Mouse (Mus musculus) midbrain, postnatal 0 days (tissue): ENCODE measurements around the gene Snd1. TPM values are rescaled to one million over a fixed set of nuclear protein-coding genes. Genes with fewer than 3 reads are reported as not detected.

Experiments
- ATAC-seq: fragments of 200-750 bp; cut with Nextera tagmentation; 2 replicates; pipeline ENCODE4 v1.8.0; 2017; ENCODE audit warnings: moderate number of reproducible peaks, mild to moderate bottlenecking, moderate TSS enrichment, moderate library complexity; ENCODE audit not compliant: low FRiP score
- DNase-seq: peaks from one replicate; pipeline ENCODE4 v3.0.0-alpha.2; 2015; ENCODE audit warnings: low spot score
- H3K27ac ChIP-seq: fragments of 300-500 bp; sonication (generic); 2 replicates; pipeline ENCODE4 v1.5.1; 2014; ENCODE audit warnings: low read depth, mild to moderate bottlenecking, low read length, mixed read lengths
- H3K27me3 ChIP-seq: fragments of 300-500 bp; sonication (generic); 2 replicates; pipeline ENCODE4 v1.6.1; 2014; ENCODE audit warnings: low read length, control low read depth, mixed read lengths; ENCODE audit not compliant: insufficient read depth
- H3K36me3 ChIP-seq: fragments of 300-500 bp; sonication (generic); 2 replicates; pipeline ENCODE4 v1.6.1; 2014; ENCODE audit warnings: low read length, control low read depth, mixed read lengths; ENCODE audit not compliant: insufficient read depth
- H3K4me1 ChIP-seq: fragments of 300-500 bp; sonication (generic); 2 replicates; pipeline ENCODE4 v1.6.1; 2014; ENCODE audit warnings: mild to moderate bottlenecking, control low read depth, antibody characterized with exemption, low read length, mixed read lengths; ENCODE audit not compliant: insufficient read depth
- H3K4me2 ChIP-seq: fragments of 300-500 bp; sonication (generic); 2 replicates; pipeline ENCODE4 v1.6.1; 2014; ENCODE audit warnings: low read depth, mild to moderate bottlenecking, low read length, mixed read lengths; ENCODE audit not compliant: poor library complexity, severe bottlenecking
- H3K4me3 ChIP-seq: fragments of 300-500 bp; sonication (generic); 2 replicates; pipeline ENCODE4 v1.5.1; 2014; ENCODE audit warnings: low read depth, mild to moderate bottlenecking, low read length, moderate library complexity
- H3K9ac ChIP-seq: fragments of 300-500 bp; sonication (generic); replicated peaks from 2 replicates; pipeline ENCODE4 v1.6.1; 2014; ENCODE audit warnings: mild to moderate bottlenecking, low read length, moderate library complexity, mixed read lengths; ENCODE audit not compliant: poor library complexity, severe bottlenecking
- H3K9me3 ChIP-seq: fragments of 300-500 bp; sonication (generic); 2 replicates; pipeline ENCODE4 v1.6.1; 2016; ENCODE audit warnings: low read length, control low read depth
- CTCF ChIP-seq: IDR thresholded peaks from 2 replicates; pipeline ENCODE4 v1.5.1; 2016; ENCODE audit warnings: antibody characterized with exemption, mild to moderate bottlenecking
- WGBS: fragments of 180-500 bp; shearing (Covaris S2); extraction: QIAGEN DNeasy Blood & Tissue Kit; methylation state at CpG from one replicate; pipeline ENCODE4 v1.1.7; 2014; 5-methylcytosine and 5-hydroxymethylcytosine counted together
- polyA plus RNA-seq: library from polyadenylated mRNA; unstranded; fragments of >200 nt; fragmentation: Nextera tagmentation; extraction: Ambion mirVana; gene quantifications from 2 replicates; pipeline ENCODE4 v1.2.1, GENCODE M21; 2015
- total RNA-seq: library from RNA; depleted of rRNA; stranded (reverse); fragments of >200 nt; gene quantifications from 2 replicates; pipeline ENCODE4 v1.2.3, GENCODE M21; 2014

Gene Snd1
- total and polyA plus RNA-seq, 2 experiments from 2014 or later = 70.6 to 81.1 TPM

GRCm38 (mm10) chr6:28486905-28487304 is 12.0 kb downstream of the Snd1 start:
- WGBS = 93% methylated on average over 7 of the region's 7 CpGs
- no peak for TF ChIP-seq CTCF

DNA sequence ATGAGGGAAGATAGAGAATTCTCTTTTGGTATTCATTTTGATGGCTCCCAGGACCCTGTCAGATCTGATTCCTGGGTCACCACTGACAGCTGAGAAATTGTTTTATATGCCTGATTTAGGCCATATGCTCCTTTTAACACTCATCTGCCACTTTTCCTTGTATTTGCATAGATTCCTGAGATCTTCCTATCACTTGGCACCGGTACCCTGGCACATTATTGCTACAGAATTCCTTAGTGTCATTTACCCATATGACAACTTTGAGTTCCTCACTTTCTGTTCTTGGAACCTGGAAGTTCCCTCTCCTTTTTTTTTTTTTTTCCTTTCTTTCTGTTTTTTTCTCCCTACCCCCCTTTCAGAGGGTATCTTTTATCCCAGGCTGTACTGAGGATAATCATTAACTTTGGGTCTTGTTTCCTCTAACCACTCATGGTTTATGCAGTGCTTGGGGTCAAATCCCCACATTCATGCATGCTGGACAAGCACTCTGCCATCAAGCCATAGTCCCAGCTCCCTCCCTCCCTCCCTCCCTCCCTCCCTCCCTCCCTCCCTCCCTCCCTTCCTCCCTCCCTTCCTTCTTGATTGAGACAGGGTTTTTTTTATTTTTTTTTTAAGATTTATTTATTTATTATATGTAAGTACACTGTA is 13.4 kb downstream of the Snd1 start:
- TF ChIP-seq CTCF = no peak
- Histone ChIP-seq H3K9ac (no peak overlapping the region), H3K27ac (no peak overlapping the region), H3K27me3 (no peaks in the 10 kb centered on the region), H3K4me2 (no peak overlapping the region), H3K4me3 (no peak overlapping the region), H3K9me3 (no peaks in the 10 kb centered on the region), H3K36me3 (no peaks in the 10 kb centered on the region), H3K4me1 (no peaks in the 10 kb centered on the region)
- ATAC-seq = no peak
- 93% methylated on average over 1 of the region's 1 CpGs for WGBS
- no peak for DNase-seq

More at GRCm38 (mm10) chr6:28486905-28487304, 12.0 kb downstream of the Snd1 start:
- no peaks in the 10 kb centered on the region for H3K36me3 ChIP-seq
- no peak overlapping the region for H3K4me2 ChIP-seq
- DNase-seq (no peak), ATAC-seq (no peak)
- H3K27ac ChIP-seq = no peak overlapping the region
- no peak overlapping the region for H3K9ac ChIP-seq
- H3K4me3 ChIP-seq = no peak overlapping the region
- H3K4me1 ChIP-seq = no peaks in the 10 kb centered on the region
- H3K9me3 ChIP-seq = no peaks in the 10 kb centered on the region
- no peaks in the 10 kb centered on the region for H3K27me3 ChIP-seq

GRCm38 (mm10) chr6:28490612-28491011 is 15.7 kb downstream of the Snd1 start:
- Histone ChIP-seq H3K9me3 (no peaks in the 10 kb centered on the region), H3K4me2 (no peak overlapping the region), H3K27ac (no peak overlapping the region), H3K36me3 (no peaks in the 10 kb centered on the region), H3K4me3 (no peak overlapping the region), H3K27me3 (no peaks in the 10 kb centered on the region), H3K4me1 (no peaks in the 10 kb centered on the region), H3K9ac (no peak overlapping the region)
- ATAC-seq = no peak
- WGBS = 85% methylated on average over 5 of the region's 5 CpGs
- no peak for DNase-seq
- TF ChIP-seq CTCF = no peak

DNA sequence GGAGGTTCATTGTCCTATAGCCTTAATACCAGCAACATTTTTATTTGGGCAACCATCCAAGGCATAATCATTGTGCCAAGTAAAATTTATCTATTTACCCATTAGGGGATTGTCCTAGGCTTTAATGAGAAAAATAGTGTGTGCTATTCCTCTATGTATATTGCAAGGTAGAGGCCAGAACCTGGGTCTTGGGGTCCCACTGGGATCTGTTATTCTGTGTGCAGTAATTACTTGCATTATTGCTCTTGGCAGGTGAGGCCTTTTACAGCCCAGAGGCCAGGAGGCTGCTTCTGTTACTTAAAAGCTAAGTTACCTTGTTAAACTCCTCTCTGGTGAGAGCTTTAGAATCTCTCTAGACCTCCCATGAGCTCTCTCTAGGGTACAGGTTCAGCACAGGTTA is 16.3 kb downstream of the Snd1 start:
- Histone ChIP-seq H3K9me3 (no peaks in the 10 kb centered on the region), H3K4me3 (no peak overlapping the region), H3K27me3 (no peaks in the 10 kb centered on the region), H3K9ac (no peak overlapping the region), H3K27ac (no peak overlapping the region), H3K4me2 (no peak overlapping the region), H3K36me3 (no peaks in the 10 kb centered on the region), H3K4me1 (no peaks in the 10 kb centered on the region)
- no peak for TF ChIP-seq CTCF
- DNase-seq (no peak), ATAC-seq (no peak)

DNA sequence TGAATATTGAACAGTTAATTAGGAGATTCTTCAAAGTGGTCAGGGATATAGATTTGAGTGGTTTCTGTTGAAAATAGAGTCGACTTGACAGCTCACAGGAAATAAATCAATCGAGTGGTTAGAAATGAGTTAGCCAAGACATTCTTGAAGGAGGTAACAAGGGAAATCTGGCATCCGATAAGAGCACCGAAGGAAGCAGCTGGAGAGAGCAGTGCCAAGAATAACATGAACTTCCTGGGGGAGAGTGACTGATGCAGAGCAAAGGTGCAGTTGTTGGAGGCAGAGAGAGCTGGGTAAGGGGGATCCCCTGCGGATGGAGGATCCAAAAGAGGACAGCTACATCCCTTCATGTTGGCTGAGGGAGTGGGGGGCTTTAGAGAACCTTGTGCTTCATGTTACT is 22.9 kb downstream of the Snd1 start:
- no peak for TF ChIP-seq CTCF
- ATAC-seq (no peak), DNase-seq (no peak)
- H3K4me2 ChIP-seq = no peak overlapping the region
- no peaks in the 10 kb centered on the region for H3K27me3 ChIP-seq
- no peaks in the 10 kb centered on the region for H3K9me3 ChIP-seq
- H3K4me1 ChIP-seq = no peaks in the 10 kb centered on the region; the same call in 1 of the 2 replicates
- no peak overlapping the region for H3K4me3 ChIP-seq
- no peaks in the 10 kb centered on the region for H3K36me3 ChIP-seq
- no peak overlapping the region for H3K9ac ChIP-seq
- 66% methylated on average over 5 of the region's 5 CpGs for WGBS
- no peak overlapping the region for H3K27ac ChIP-seq

DNA sequence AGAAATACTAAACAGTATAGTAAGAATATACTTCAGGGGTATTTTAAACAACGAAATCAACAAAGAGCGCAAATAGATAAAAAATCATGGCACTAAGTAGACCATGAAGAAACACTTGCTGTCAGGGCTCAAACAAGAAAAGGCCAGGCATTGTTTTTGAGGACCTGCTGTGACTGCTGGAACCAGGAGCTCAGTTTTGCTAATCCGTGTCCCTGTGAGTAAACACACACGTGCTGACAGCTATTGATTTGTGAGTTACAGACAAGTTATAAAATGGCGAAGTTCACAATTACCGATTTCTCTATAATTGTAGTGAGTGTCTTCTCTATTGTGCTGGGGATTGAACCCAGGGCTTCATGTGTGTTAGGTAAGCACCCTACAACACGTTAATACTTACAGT is 27.6 kb downstream of the Snd1 start:
- Histone ChIP-seq H3K4me2 (no peak overlapping the region), H3K4me3 (no peak overlapping the region), H3K4me1 (no peaks in the 10 kb centered on the region; the same call in 1 of the 2 replicates), H3K36me3 (no peaks in the 10 kb centered on the region), H3K27me3 (no peaks in the 10 kb centered on the region), H3K27ac (no peak overlapping the region), H3K9me3 (no peaks in the 10 kb centered on the region), H3K9ac (no peak overlapping the region)
- ATAC-seq (no peak), DNase-seq (no peak)
- no peak for TF ChIP-seq CTCF
- WGBS = 73% methylated on average over 7 of the region's 7 CpGs
